Mouse (Mus musculus) E14TG2a.4 (cell line): ENCODE data around the gene Pdzd2.

ENCODE experiments used
- H3K27me3 ChIP-seq: 2 replicates; pipeline ENCODE4 v1.6.1; 2014; ENCODE audit warnings: low read length, control low read depth; ENCODE audit not compliant: insufficient read depth
- H3K36me3 ChIP-seq: 2 replicates; pipeline ENCODE4 v1.6.1; 2014; ENCODE audit warnings: low read length, control low read depth; ENCODE audit not compliant: insufficient read depth
- H3K4me1 ChIP-seq: replicated peaks from 2 replicates; pipeline ENCODE4 v1.6.1; 2014; ENCODE audit warnings: low read depth, low read length, control low read depth
- H3K4me3 ChIP-seq: replicated peaks from 2 replicates; pipeline ENCODE4 v1.5.1; 2014; ENCODE audit warnings: mild to moderate bottlenecking, low read length
- H3K9me3 ChIP-seq: 2 replicates; pipeline ENCODE4 v1.6.1; 2014; ENCODE audit warnings: low read length, control low read depth
- CTCF ChIP-seq: conservative IDR thresholded peaks from 2 replicates; pipeline ENCODE4 v1.5.1; 2014; ENCODE audit warnings: low read length
- NANOG ChIP-seq: IDR thresholded peaks from 2 replicates; pipeline ENCODE4 v1.6.1; 2014; ENCODE audit warnings: borderline replicate concordance, low read length, mixed read lengths
- POU5F1 ChIP-seq: IDR thresholded peaks from 2 replicates; pipeline ENCODE4 v1.6.1; 2014; ENCODE audit warnings: low read length, borderline replicate concordance

The Pdzd2 gene

DNA sequence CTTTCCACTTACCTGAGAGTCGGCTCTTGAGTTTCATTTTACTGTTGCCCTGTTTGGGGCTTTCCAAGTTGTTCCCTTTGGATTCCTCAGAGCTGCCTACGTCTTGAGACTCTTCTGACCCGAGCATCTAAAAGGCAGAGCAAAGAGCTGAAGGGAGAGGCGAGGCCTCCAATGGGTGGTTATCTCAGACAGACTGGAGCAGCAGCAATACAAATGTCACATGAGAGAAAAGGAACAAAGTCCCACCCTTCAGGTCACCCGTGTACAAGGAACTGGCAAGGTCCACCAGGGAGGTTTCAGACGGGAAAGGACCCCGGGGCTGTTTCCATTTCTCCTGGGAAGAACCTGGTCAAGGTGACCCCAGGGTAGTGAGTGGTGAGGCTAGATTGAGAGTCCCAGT is 320.3 kb downstream of the Pdzd2 start:
- Histone ChIP-seq H3K36me3 (no peaks in the 10 kb centered on the region), H3K4me3 (no peak overlapping the region), H3K4me1 (peaks cover 30% of the 10 kb centered on the region), H3K9me3 (no peaks in the 10 kb centered on the region), H3K27me3 (peaks cover 3% of the 10 kb centered on the region; the same call in 1 of the 2 replicates)
- TF ChIP-seq NANOG (no peak), CTCF (no peak), POU5F1 (no peak)

DNA sequence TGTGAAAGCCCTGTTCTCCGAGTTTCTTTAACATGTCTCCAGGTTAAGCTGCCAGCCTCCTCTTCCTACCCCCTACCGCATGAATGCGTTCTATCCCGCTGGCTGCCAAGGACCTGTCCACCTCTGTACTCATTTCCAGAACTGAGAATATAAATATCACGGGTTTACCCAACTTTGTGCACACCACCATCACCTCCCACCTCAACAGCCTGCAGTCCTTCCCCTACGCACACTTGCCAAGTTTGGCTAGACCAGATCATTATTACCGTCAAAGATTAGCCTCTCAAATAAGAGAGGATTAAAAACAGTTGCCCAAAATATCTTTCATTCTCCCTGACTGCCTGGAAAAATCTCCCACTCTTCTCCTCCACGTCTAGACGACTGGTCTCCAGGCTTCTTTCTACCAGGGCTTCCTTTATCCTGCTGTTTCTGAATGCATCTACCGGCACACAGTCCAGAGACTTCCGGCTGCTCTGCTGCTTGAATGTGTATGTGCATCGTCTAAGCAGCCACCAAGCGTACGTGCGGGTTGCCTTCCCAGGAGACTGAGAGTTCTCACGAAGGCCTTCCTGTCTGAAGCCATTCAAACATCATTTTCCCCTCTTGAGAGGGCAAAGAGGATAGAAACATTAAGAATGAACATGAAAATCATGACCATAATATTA is 324.1 kb downstream of the Pdzd2 start:
- Histone ChIP-seq H3K27me3 (peaks cover 3% of the 10 kb centered on the region; the same call in 1 of the 2 replicates), H3K4me1 (peaks cover 16% of the 10 kb centered on the region), H3K4me3 (no peak overlapping the region), H3K9me3 (no peaks in the 10 kb centered on the region), H3K36me3 (no peaks in the 10 kb centered on the region)
- no peak for TF ChIP-seq POU5F1
- TF ChIP-seq NANOG: no peak
- no peak for TF ChIP-seq CTCF

DNA sequence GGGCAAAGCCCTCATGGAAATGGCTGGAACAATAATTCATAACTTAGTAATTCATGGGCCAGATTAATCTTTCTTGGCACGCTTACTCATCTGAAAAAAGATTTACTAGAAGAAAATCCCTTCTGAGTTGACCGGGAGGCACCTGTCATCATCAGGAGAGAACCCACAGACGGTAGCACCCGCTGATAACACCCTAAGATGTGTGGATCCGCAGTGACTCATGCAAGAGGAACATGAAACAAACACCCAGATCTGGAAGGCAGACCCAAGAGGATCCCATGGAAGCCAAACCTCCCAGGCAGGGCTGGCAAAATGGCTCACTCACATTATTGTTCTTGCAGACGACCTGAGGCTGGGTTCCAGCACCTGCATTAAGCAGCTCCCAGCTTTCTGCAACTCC is 325.0 kb downstream of the Pdzd2 start:
- Histone ChIP-seq H3K4me3 (no peak overlapping the region), H3K36me3 (no peaks in the 10 kb centered on the region), H3K9me3 (no peaks in the 10 kb centered on the region), H3K4me1 (peaks cover 22% of the 10 kb centered on the region), H3K27me3 (peaks cover 3% of the 10 kb centered on the region; the same call in 1 of the 2 replicates)
- TF ChIP-seq POU5F1: no peak
- no peak for TF ChIP-seq CTCF
- TF ChIP-seq NANOG: no peak

DNA sequence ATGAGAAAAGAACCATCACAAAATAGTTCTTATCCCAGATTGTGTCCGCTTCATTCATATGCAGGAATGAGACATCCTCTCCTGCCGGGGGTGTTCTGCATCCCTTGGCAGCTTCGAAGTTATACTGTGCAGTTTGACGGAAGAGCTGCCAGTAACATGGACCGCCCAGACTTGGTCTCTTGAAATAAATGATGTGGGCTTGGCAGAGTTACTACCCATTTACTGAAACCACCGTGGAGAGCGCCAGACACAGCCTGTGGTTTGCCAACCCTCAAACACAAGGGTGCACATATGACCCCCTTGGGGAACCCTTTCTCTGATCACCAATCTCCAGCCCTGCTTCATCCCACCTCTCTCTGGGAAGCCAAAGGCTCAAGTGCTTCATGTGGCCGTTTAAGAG is 331.5 kb downstream of the Pdzd2 start:
- Histone ChIP-seq H3K36me3 (no peaks in the 10 kb centered on the region), H3K4me3 (no peak overlapping the region), H3K27me3 (no peaks in the 10 kb centered on the region), H3K9me3 (no peaks in the 10 kb centered on the region), H3K4me1 (peaks cover 7% of the 10 kb centered on the region)
- no peak for TF ChIP-seq NANOG
- no peak for TF ChIP-seq POU5F1
- TF ChIP-seq CTCF: no peak

DNA sequence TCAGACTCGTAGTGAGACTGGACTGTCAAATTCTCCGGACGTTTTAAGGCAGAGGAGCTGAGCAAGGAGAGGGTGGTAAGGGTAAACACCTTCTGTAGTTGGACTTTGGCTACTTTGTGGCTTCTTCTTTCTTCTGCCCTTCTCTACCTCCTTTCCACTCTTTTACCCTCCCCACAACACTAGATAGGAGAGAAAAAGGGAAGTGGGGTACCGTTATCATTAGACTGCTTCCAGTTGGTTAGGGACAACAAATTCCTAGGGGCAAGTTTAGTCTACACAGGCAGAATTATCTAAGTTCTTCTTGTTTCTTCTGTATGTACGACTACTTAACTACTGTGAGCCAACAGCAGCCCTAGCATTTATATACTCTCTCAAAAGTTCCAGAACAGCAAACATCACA is 334.1 kb downstream of the Pdzd2 start:
- Histone ChIP-seq H3K27me3 (no peaks in the 10 kb centered on the region), H3K4me3 (no peak overlapping the region), H3K9me3 (no peaks in the 10 kb centered on the region), H3K4me1 (peaks cover 7% of the 10 kb centered on the region), H3K36me3 (no peaks in the 10 kb centered on the region)
- no peak for TF ChIP-seq POU5F1
- TF ChIP-seq NANOG: no peak
- TF ChIP-seq CTCF: no peak

DNA sequence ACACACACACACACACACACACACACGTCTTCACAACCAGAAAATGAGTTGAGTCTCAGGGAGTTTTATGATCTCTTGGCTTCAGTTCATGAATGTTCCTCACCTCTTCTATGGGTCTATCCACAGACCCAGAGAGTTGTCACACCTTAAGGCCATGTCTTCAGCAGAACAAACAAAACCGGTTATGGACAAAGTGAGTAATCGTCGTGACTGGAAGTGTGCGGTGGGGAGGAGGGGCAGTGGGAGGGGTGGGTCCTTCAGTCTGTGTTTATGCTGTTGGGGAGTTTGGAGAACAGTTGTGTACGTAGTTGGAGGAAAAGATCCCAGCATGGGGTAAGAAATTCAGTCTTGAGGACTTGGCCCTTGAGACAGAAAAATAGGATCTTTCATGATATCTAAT is 342.7 kb downstream of the Pdzd2 start:
- no peak for TF ChIP-seq CTCF
- TF ChIP-seq NANOG: no peak
- TF ChIP-seq POU5F1: no peak
- no peak overlapping the region for H3K4me3 ChIP-seq
- no peaks in the 10 kb centered on the region for H3K9me3 ChIP-seq
- H3K36me3 ChIP-seq: no peaks in the 10 kb centered on the region
- no peaks in the 10 kb centered on the region for H3K27me3 ChIP-seq
- H3K4me1 ChIP-seq: no peaks in the 10 kb centered on the region

DNA sequence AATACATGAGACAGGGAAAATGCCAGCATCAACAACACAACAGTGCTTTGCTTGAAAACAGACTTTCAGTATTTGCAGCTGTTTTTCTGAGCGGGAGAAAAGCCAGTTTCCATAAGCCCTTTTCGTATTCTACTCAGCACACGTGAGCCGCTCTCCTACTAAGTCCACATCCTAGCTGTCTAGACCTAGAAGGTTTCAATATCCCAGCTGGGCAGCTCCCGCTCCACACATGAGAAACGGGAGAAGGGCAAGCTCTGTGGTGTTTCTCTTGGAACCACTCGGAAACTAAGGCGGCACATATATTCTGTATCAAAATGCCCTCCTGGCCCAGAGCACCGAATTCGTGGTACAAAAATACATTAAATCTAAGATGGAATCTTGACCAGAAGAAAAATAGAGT is 345.0 kb downstream of the Pdzd2 start:
- no peak for TF ChIP-seq POU5F1
- TF ChIP-seq NANOG: no peak
- no peak for TF ChIP-seq CTCF
- H3K9me3 ChIP-seq: no peaks in the 10 kb centered on the region
- no peaks in the 10 kb centered on the region for H3K4me1 ChIP-seq
- H3K27me3 ChIP-seq: no peaks in the 10 kb centered on the region
- H3K4me3 ChIP-seq: no peak overlapping the region
- no peaks in the 10 kb centered on the region for H3K36me3 ChIP-seq

DNA sequence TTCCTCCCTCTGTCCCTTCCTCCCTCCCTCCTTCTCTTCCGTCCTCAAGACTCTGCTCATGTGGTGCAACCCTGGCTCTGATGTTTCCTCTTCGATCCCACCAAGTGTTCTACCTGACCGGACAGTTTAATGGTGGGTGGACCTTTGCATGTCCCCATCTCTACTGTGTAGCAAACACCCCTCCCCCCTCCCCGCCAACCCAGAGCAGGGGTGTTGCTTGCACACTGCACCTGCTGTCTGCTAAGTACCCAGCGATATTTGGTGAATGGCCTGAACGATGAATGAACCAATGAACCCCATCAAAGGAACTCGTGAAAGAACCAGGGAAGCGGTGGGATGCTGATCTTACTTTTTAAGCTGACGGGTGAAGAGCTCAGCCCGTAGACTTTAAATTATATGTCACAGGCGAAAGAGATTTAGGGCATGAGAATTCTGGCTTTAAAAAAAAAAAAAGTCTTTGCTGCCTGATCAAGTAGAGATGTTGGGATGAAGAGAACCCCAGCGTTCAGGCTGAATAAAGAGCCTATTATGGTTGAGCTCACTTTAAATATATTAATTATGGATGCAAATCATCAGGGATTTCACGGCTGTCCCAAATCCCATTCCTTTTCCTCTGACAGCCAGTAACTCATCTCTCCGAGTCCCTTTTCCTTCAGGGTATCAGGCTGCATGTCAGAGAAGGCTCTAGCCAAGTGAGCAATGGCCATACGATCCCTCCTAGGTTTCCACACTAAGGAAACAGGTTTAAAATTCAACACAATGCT is 350.8 kb downstream of the Pdzd2 start:
- no peak overlapping the region for H3K4me3 ChIP-seq
- peaks cover 7% of the 10 kb centered on the region for H3K4me1 ChIP-seq
- TF ChIP-seq POU5F1 (no peak), CTCF (no peak), NANOG (no peak)
- H3K27me3 ChIP-seq: no peaks in the 10 kb centered on the region
- H3K9me3 ChIP-seq: no peaks in the 10 kb centered on the region
- H3K36me3 ChIP-seq: no peaks in the 10 kb centered on the region

DNA sequence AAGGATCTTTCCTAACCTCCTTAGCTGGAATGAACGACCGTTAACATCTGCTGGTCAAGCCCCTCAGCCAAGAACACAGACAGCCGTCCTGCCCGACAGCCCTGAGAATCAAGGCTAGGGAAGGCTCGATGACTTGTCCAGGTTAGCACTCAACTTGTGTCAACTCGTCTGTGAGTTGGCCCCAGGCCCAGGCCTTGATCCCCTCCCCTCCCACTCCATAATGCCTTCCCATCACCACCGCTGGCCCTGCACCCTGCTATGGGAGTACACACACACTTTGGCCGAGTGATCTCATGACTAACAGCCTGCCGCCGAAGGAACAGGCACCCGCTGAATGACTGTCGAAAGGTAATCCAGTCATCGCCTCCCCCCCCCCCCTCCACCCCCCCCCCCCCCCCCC is 355.0 kb downstream of the Pdzd2 start:
- H3K36me3 ChIP-seq: no peaks in the 10 kb centered on the region
- no peak overlapping the region for H3K4me3 ChIP-seq
- no peaks in the 10 kb centered on the region for H3K9me3 ChIP-seq
- peaks cover 10% of the 10 kb centered on the region for H3K4me1 ChIP-seq
- TF ChIP-seq NANOG: no peak
- TF ChIP-seq POU5F1: no peak
- TF ChIP-seq CTCF: no peak
- no peaks in the 10 kb centered on the region for H3K27me3 ChIP-seq
